Mouse (Mus musculus) kidney, adult 2 months (tissue): Measurements from ENCODE around the gene Pfkm. TPM values are rescaled to one million over a fixed set of nuclear protein-coding genes. Genes with fewer than 3 reads are reported as not detected.

ENCODE experiments used
- DNase-seq: peaks from one replicate; pipeline ENCODE4 v3.0.0; 2021
- H3K27ac ChIP-seq: fragments of 200-500 bp; 2 replicates; pipeline ENCODE4 v1.5.1; 2012; ENCODE audit warnings: low read depth, low read length, control low read depth, inconsistent platforms; ENCODE audit not compliant: insufficient read depth
- H3K27me3 ChIP-seq: fragments of 200-500 bp; replicated peaks from 2 replicates; pipeline ENCODE4 v1.6.1; 2012; ENCODE audit warnings: mild to moderate bottlenecking, moderate library complexity, low read length, inconsistent platforms; ENCODE audit not compliant: control insufficient read depth, insufficient read depth
- H3K36me3 ChIP-seq: fragments of 200-500 bp; 2 replicates; pipeline ENCODE4 v1.6.1; 2012; ENCODE audit warnings: mild to moderate bottlenecking, moderate library complexity, low read length, inconsistent platforms; ENCODE audit not compliant: control insufficient read depth, insufficient read depth
- H3K4me1 ChIP-seq: fragments of 200-500 bp; 2 replicates; pipeline ENCODE4 v1.6.1; 2011; ENCODE audit warnings: low read length; ENCODE audit not compliant: control insufficient read depth, insufficient read depth
- H3K4me3 ChIP-seq: fragments of 200-500 bp; 2 replicates; pipeline ENCODE4 v1.5.1; 2011; ENCODE audit warnings: mild to moderate bottlenecking, low read depth, low read length, control low read depth; ENCODE audit not compliant: insufficient read depth
- CTCF ChIP-seq: fragments of 200-500 bp; conservative IDR thresholded peaks from 2 replicates; pipeline ENCODE4 v1.5.1; 2011; ENCODE audit warnings: low read depth, mild to moderate bottlenecking, control low read depth, low read length, moderate library complexity, mixed read lengths; ENCODE audit not compliant: insufficient read depth, insufficient read length
- POLR2A ChIP-seq: fragments of 200-500 bp; IDR thresholded peaks from one replicate; pipeline ENCODE4 v1.6.1; 2011; ENCODE audit warnings: low read depth, low read length, control low read depth
- WGBS: fragments of 180-500 bp; shearing (Covaris S2); methylation state at CpG from one replicate; pipeline ENCODE4 v1.1.7; 2018; 5-methylcytosine and 5-hydroxymethylcytosine counted together
- polyA plus RNA-seq: library from polyadenylated mRNA; depleted of rRNA; stranded (reverse); fragments of >200 nt; gene quantifications from 2 replicates; pipeline ENCODE4 v1.2.3, GENCODE M21; 2012

The Pfkm gene
- polyA plus RNA-seq, 1 experiment = 56.2 TPM

DNA sequence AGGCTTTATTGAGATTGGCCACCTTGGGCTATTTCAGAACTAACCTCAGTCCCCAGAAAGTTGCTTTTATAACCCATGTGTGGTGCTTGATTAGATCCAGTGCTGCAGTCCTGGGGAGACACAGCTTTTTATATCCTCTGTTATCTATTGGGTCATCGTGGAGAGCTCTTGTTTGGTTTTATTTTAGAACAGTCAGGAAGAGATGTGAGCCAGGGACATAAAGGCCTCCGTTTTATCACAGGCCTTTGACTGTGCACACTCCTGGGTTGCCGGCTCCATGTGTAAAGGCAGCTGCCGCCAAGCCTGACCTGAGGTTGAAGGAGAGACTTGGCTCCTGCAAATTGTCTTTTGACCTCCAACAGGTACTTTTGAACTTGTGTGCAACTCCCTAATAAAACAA is 70.2 kb downstream of the Pfkm start:
- TF ChIP-seq CTCF (no peak), POLR2A (no peak)
- Histone ChIP-seq H3K36me3 (no peaks in the 10 kb centered on the region), H3K4me1 (no peaks in the 10 kb centered on the region; the same call in 1 of the 2 replicates), H3K4me3 (no peak overlapping the region), H3K27me3 (0 out of 2 replicates have a peak, but pooled peaks cover 4% of the 10 kb centered on the region), H3K27ac (no peak overlapping the region)
- no peak for DNase-seq
- 65% methylated on average over 4 of the region's 4 CpGs for WGBS

GRCm38 (mm10) chr15:98165525-98165924 is 73.1 kb downstream of the Pfkm start, which contains the start of gene Asb8:
TSS of gene Asb8 (minus strand) at chr15:98165625.
- H3K4me1 ChIP-seq = no peaks in the 10 kb centered on the region; the same call in 1 of the 2 replicates
- H3K27ac ChIP-seq = no peak within 1 kb of the TSS
- no peak within 1 kb of the TSS for H3K4me3 ChIP-seq
- no peak for DNase-seq
- no peak for TF ChIP-seq POLR2A
- H3K36me3 ChIP-seq = no peaks in the 10 kb centered on the region
- H3K27me3 ChIP-seq = 0 out of 2 replicates have a peak, but pooled peaks cover 4% of the 10 kb centered on the region
- WGBS = 92% methylated on average over 5 of the region's 5 CpGs

DNA sequence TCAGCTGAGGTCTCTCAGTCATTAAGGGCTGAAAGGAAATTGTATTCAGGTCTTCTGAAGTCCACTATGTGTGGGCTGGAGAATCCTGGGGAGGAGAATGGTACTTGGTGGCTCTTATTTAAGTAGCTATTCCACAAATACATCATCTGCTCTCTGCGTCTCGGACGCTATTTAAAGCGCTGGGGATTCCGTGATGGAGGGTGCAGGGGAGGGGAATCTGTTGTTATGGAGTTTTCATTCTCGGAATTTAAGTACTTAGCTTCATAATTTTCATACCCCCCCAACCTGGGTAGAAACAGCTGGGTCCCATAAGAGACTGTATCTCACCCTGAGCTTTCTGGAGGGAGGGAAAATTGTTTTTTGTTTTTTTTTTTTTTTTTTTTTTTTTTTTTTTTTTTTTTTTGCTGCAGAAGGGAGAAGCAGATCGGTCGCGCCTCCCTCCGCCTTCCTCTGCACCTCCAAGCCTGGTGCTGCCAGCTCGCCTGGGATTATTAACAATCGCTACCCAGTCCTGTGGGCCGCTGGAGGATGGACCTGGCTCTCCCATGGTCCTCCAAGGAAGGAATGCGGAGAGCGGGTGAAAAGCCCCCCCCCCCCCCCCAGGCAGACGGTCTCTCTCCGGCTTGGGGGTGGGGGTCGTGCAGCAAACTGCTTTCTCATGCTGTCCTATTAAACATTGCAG is 74.7 kb downstream of the Pfkm start, which contains the start of gene Ccdc184:
Ccdc184 (plus strand) TSS at position 196 of the 682 bp plus-strand sequence.
- WGBS = 3% methylated on average over 18 of the region's 18 CpGs
- 0 out of 2 replicates have a peak, but pooled peaks cover 4% of the 10 kb centered on the region for H3K27me3 ChIP-seq

GRCm38 (mm10) chr15:98167645-98168621 is 75.5 kb downstream of the Pfkm start:
- 0 out of 2 replicates have a peak, but pooled peaks cover 4% of the 10 kb centered on the region for H3K27me3 ChIP-seq
- DNase-seq = peak; percentile 73
- TF ChIP-seq CTCF = no peak
- TF ChIP-seq POLR2A = no peak
- H3K4me1 ChIP-seq = no peaks in the 10 kb centered on the region
- H3K27ac ChIP-seq = no peak overlapping the region
- 8% methylated on average over 69 of the region's 69 CpGs for WGBS
- H3K36me3 ChIP-seq = no peaks in the 10 kb centered on the region
- peak overlapping the region; percentile 30; the same call in 1 of the 2 replicates for H3K4me3 ChIP-seq

More for the DNA sequence above, 74.7 kb downstream of the Pfkm start, which contains the start of gene Ccdc184:
- peak within 1 kb of the TSS; percentile 30; the same call in 1 of the 2 replicates for H3K4me3 ChIP-seq
- H3K4me1 ChIP-seq = no peaks in the 10 kb centered on the region
- no peaks in the 10 kb centered on the region for H3K36me3 ChIP-seq
- no peak for DNase-seq
- TF ChIP-seq CTCF = no peak
- TF ChIP-seq POLR2A = no peak
- H3K27ac ChIP-seq = no peak within 1 kb of the TSS

DNA sequence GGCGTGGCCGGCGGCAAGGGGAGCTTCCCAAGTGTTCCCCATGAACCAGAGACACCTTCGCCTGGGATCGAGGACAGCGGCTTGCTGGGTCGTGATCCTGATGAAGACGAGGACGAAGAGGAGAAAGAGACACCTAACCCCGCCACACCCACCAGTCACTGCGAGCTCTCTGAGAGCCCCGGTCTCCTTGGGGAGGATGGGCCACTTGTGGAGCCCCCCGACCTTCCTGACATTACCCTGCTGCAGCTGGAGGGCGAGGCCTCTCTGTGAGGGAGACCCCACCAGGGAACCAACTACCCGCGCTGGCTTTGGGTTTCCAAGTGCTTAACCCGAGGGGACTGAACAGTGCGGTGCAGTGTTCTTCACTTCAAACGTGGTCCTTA is 76.2 kb downstream of the Pfkm start:
- H3K4me1 ChIP-seq = no peaks in the 10 kb centered on the region
- DNase-seq = no peak
- no peak overlapping the region for H3K4me3 ChIP-seq
- H3K27me3 ChIP-seq = 0 out of 2 replicates have a peak, but pooled peaks cover 4% of the 10 kb centered on the region
- WGBS = 18% methylated on average over 19 of the region's 19 CpGs
- TF ChIP-seq POLR2A (no peak), CTCF (no peak)
- no peaks in the 10 kb centered on the region for H3K36me3 ChIP-seq
- no peak overlapping the region for H3K27ac ChIP-seq

DNA sequence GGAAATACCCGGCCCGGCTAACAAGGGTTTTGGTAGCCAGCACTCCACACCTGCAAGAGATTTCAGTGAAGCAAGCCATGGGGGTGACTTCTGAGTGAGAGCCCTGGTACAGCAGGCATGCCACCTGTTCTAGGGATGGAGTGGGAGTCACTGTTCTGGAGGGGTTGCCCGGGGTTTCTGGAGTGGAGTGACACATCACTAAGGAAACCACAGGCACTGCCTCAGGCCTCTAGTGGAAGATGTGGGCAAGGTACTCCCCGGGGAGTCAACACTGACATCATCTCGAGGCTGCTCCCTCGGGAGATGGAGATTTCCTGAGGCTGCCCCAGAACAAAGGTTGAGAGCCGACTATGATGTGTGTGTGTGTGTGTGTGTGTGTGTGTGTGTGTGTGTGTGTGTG is 78.0 kb downstream of the Pfkm start:
- H3K4me1 ChIP-seq = no peaks in the 10 kb centered on the region
- 19% methylated on average over 7 of the region's 7 CpGs for WGBS
- H3K27me3 ChIP-seq = 0 out of 2 replicates have a peak, but pooled peaks cover 4% of the 10 kb centered on the region
- no peaks in the 10 kb centered on the region for H3K36me3 ChIP-seq
- H3K4me3 ChIP-seq = no peak overlapping the region
- no peak for TF ChIP-seq POLR2A
- TF ChIP-seq CTCF = no peak
- no peak overlapping the region for H3K27ac ChIP-seq
- DNase-seq = no peak

DNA sequence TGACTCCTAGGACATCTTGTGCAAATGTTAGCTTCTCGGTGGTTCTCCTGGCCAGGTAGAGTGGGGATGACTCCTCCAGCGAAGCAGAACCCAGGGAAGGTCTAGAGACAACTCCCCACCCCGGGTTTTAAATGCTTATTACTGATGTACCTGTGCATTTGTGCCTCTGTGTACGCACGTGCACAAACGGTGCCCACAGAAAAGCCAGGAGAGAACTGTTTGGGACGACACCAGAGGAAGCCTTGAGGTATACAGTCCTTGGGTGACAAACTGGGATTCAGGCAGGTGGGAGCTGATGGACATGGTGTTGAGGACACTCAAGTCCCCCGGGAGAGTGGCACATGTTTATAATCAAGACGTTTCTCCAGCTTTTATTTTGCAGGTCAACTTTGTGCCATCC is 78.5 kb downstream of the Pfkm start:
- Histone ChIP-seq H3K4me1 (no peaks in the 10 kb centered on the region), H3K4me3 (no peak overlapping the region), H3K27me3 (0 out of 2 replicates have a peak, but pooled peaks cover 4% of the 10 kb centered on the region), H3K27ac (no peak overlapping the region), H3K36me3 (no peaks in the 10 kb centered on the region)
- DNase-seq = no peak
- whole genome bisulfite sequencing = 68% methylated on average over 9 of the region's 9 CpGs
- no peak for TF ChIP-seq CTCF
- no peak for TF ChIP-seq POLR2A
